Mouse (Mus musculus) embryo, embryonic 9.5 days (tissue): Measurements from ENCODE around the gene Ropn1.

Source experiments
- DNase-seq: peaks from one replicate; pipeline ENCODE4 v3.0.0-alpha.2; 2017; ENCODE audit errors: extremely low spot score

Gene Ropn1

GRCm38 (mm10) chr16:34649621-34650020 lies at the start of gene Ropn1:
Ropn1 (plus strand) TSS chr16:34649921.
- no peak for DNase-seq

DNA sequence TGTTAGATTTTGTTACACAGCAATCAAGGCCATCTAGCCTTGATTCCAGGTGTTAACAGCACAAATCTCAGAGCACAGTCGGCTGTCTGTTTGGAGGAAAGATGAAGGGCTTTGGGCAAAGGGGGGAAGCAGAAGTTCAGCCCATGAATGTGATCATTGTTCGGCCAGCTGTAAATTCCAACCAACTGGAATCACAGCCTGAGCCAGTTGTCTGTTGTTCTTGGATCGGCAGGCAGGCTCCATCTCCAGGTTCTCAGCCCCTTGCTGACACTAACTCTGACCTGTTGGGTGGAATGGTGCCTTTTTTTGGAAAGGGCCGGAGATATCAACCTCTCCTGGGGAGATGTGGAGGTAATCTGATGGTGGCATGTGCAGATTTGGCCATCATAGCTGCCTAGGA lies 47.8 kb upstream of the Ropn1 start:
- no peak for DNase-seq

GRCm38 (mm10) chr16:34603076-34603475 lies 46.6 kb upstream of the Ropn1 start:
- no peak for DNase-seq

DNA sequence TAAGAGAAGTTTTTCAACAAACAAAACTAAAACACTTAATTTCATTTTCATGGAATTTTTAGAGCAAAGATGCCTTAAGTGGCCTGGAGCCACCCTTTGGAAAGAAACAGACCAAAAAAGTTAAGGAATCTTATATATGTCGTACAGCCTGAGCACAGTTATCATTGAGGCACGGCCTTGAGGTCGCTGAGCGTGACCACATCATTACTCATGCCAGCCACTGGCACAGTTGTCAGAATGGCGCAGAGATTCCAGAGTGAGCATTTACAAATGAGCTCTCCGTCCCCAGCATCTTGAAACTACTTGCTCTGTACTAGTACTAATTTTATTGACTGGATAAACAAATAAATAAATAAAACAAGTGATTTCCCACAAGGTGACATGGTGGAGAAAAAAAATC lies 45.9 kb upstream of the Ropn1 start:
- no peak for DNase-seq

DNA sequence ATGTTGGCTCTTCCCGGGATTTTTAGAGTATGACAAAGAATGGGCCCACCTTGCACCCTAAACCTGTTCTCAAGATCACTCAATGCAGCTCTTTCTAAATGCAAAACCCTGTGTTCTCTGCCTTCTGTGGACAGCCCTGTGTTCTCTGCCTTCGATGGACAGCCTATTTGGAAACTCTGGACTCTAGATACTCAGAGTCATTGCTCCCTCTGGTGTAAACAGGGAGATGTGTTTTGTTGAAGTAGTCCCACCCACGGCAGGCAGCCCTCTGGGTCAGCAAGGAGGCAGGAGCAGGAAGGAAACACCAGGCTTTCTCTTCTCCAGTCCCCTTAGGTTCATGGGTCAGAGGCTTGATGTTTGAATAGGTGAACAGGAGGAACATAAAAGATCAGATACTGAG lies 44.0 kb upstream of the Ropn1 start:
- peak; percentile 47 for DNase-seq

- DNase-seq, result no peak
Observed at GRCm38 (mm10) chr16:34610137-34610536, 39.6 kb upstream of the Ropn1 start.

- no peak for DNase-seq
Observed at GRCm38 (mm10) chr16:34614021-34614420, 35.7 kb upstream of the Ropn1 start.

DNA sequence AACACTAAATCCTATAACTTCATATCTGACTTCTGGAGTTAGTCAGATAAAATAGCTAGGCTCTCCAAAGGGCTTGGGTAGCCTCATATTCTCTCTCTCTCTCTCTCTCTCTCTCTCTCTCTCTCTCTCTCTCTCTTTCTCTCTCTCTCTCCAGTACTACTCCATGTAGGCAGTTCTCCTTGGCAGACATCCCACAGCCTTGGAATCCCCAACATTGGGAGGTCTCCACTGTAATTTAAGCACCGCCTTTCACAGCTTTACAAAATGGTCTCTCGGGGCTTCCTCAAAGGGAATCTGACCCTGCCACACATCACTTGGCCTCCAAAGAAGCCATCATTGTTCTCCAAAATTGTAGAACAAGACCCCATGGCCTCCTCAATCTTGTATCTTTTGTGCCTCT lies 22.1 kb upstream of the Ropn1 start:
- DNase-seq, result no peak

DNA sequence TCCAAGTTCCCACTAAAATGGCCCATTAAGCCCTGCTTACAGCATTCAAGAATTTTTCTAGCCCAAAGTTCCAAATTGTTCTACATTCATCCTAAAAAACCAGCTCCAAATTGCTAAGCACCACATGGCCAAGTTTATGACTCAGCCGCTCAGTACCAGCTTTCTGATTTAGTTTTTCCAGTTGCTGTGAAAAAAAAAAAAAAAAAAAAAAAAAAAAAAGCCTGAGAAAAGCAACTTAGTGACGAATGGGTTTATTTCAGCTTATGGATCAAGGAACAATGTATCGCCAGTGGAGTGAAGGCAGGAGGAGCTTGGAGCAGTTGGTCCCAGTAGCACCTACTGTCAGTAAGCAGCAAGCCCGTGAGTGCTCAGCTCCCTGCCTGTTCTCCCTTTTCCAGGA lies 21.3 kb upstream of the Ropn1 start:
- no peak for DNase-seq

- DNase-seq, result no peak
Observed at GRCm38 (mm10) chr16:34635557-34635956, 14.2 kb upstream of the Ropn1 start.

DNA sequence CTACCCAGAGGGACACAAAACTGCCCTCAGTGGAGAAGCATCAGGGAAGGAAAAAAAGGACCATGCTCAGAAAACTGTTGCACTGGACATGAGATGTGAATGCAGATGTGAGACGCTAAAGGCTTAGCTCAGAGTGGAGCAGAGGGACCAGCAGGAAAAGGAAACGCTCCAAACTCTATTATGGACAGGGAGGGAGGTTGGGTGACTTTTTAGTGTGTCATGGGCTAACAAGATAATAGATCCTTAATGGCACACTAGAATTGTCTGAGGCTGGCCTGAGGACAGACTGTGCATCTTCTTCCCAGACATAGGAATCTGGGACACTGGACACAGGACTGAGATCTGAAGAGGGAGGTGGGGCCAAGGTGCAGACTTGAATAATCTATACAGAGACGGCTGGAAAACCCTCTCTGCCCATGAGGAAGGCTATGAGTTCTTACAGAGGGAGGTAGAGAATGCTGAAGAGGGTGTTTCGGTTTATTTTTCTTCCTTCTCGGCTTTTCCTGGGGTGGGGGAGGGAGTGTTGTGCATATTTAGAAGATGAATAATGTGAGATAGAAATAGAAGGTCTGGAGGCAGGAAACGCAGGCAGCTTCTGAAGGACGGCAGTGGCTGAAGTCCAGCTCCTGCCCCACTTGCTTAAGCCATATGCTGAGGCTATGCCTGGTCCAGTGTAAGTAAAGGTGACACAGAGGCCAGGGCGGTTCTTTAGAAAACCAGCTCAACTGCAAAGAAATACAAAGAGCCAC lies 6.0 kb upstream of the Ropn1 start:
- no peak for DNase-seq

DNA sequence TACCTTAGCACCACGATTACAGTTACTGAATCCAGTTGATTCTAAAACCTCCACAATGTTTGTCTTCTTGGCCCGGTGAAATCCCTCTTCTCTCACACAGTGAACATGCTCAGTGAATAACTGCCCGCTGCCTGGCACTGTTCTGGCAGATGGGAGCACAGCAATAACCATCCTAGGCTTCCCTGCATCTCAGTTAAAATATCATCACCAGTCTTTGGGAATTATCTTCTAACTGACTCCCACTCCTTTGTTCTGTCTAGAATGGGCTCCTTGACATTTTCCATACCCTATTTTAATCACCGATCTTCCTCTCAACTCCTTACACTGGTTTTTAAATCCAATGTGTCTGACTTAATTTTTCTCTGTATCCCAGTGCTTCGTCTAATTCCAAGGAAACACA lies 3.3 kb downstream of the Ropn1 start:
- no peak for DNase-seq

DNA sequence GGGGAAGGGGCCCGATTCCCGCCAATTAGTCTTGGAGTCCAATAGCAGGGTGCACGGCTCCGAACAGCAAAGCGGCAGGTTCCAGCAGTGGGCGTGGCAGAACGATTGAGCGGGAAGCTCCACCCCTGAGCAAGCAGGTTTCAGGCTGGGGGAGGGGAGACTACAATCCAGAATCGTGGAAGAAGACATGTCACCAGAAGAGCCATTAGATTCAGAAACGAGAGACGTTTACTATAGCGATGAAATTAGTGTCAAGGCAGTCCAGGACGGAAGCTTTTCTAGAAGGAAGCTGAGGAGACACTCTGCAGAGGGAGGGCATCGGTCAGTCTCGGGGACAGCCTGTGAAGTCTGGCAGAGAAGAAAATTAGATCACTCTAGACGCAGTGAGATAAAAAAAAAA lies 7.8 kb downstream of the Ropn1 start:
- peak; percentile 43 for DNase-seq

DNA sequence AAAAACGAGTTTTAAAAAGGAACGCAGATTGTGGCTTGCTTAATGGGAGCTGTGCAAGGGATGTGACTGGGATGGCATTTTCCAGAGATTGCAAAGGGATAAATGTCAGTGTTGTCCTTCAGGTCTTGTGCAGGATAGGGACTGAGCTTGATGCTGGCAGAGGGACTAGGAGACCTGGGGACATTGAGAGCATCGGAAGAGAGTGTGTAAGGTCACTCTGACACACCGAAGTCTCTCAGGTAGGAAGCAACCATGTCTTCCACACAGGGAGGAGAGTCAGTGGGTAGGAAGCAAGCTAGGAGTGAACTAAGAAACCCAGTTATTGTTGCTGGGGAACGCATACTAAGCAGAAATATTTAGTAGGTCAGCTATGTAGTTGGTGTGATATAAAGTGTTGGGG lies 8.3 kb downstream of the Ropn1 start:
- DNase-seq, result no peak

DNA sequence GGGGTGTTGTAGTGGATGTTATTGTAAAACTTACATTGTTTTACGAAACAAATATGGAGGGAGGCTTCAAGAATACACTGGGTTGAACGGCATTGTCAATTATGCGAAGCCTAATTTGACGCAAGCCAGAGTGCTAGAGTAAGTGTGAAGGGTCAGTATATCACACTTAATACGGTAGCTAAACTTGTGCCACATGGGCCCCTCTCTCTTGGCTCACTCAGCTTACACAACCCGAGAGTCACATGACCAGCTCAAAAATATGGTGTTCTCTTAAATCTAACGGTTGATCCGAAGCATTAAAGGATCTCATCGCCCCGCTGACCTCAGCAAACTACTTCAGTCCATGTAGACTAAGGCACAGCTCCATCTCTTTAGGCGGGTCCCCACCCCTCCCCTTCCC lies 8.7 kb downstream of the Ropn1 start:
- DNase-seq, result peak; percentile 33

- DNase-seq, result no peak
Observed at GRCm38 (mm10) chr16:34664553-34664952, 14.8 kb downstream of the Ropn1 start.

- peak; percentile 79 for DNase-seq
Observed at GRCm38 (mm10) chr16:34667031-34667726, 17.5 kb downstream of the Ropn1 start.

- no peak for DNase-seq
Observed at GRCm38 (mm10) chr16:34668341-34668740, 18.6 kb downstream of the Ropn1 start.

DNA sequence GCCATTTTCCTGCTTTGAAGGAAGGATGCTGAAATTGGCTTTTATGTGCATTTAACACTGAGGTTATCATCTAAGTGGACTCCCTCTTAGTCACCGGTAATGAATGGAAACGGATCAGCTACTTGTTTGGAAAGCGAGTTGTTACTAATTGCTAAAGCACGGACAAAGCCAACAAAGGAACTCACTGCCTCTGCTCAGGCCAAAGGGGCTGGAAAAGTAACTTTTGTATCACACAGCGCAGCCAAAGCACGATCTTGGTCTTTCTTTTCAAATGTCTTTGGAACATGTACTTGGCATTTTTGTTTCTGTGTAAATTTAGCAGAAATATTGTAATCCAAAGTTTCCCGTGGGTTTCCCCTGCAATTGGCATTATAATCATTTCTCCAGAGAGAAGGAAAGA lies 22.2 kb downstream of the Ropn1 start:
- no peak for DNase-seq

DNA sequence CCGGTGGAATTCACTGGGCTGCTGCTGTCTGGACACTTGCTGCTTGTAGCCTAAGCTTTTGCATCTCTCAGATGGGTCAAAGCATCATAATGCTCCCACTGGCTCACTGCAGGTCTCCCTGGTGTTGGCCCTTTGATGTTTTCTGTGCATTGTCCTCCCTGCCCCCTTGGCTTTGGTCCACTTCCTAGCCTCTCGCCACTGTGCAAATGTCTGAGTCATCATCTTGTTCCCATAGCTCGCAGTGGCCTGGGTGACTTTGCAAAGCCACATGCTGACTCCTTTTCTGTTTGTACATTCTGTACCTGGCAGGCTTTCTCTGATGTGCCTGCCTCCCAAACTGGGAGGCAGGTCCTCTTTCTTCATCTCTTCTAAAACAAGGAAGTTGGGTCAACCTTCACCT lies 23.1 kb downstream of the Ropn1 start:
- no peak for DNase-seq

GRCm38 (mm10) chr16:34674365-34674764 lies 24.6 kb downstream of the Ropn1 start:
- DNase-seq, result no peak

DNA sequence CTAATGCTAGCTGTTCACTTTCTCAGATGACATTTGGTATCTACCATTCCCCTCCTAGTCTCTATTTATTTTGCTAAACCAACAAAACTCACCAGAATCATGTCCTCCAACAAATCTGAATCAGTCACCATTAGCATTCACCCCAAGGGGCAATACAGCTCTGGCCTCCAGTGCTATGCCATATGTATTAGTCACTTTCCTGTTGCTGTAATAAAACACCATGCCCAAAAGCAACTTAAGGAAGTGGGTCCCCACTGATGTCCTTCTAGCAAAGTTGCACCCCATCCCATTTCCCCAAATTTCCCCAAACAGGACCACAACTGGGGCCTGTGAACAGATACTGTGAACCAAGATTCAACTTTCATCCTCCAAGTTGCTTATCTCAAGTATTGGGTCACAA lies 32.1 kb downstream of the Ropn1 start:
- no peak for DNase-seq

- DNase-seq, result no peak
Observed at GRCm38 (mm10) chr16:34689879-34690278, 40.2 kb downstream of the Ropn1 start.
